Mouse (Mus musculus): ENCODE data around the gene Gm21312.
"Not testable (repeated sequence)": the region's sequence is repeated elsewhere in the genome, so short reads cannot be mapped to it uniquely, and the experiment has no call there.

Gm21312 gene

GRCm38 (mm10) chr10:104176724-104177123 lies at the start of gene Gm21312:
Gene Gm21312, plus strand, starts transcription at chr10:104177024.
- not testable (repeated sequence) for DNase-seq (ENCODE audit: low spot score in 2 of 2)

GRCm38 (mm10) chr10:104142687-104143086 lies 34.1 kb upstream of the Gm21312 start, which contains the start of gene Gm21293:
Gene Gm21293, plus strand, starts transcription at chr10:104142987.
- not testable (repeated sequence) for DNase-seq (ENCODE audit: low spot score in 2 of 2)

GRCm38 (mm10) chr10:104151197-104151596 lies 25.6 kb upstream of the Gm21312 start, which contains the start of gene Gm6763:
Gene Gm6763, plus strand, starts transcription at chr10:104151497.
- not testable (repeated sequence) for DNase-seq (ENCODE audit: low spot score in 2 of 2)

- not testable (repeated sequence) for DNase-seq (ENCODE audit: low spot score in 2 of 2)
Observed at GRCm38 (mm10) chr10:104159706-104160105, 17.1 kb upstream of the Gm21312 start, which contains the start of gene Gm8764. Gene Gm8764, plus strand, starts transcription at chr10:104160006.

- not testable (repeated sequence) for DNase-seq (ENCODE audit: low spot score in 2 of 2)
Observed at GRCm38 (mm10) chr10:104168215-104168614, 8.6 kb upstream of the Gm21312 start, which contains the start of gene Gm21304. Gene Gm21304, plus strand, starts transcription at chr10:104168515.

GRCm38 (mm10) chr10:104185233-104185632 lies 8.4 kb downstream of the Gm21312 start, which contains the start of gene Gm20765:
Gene Gm20765, plus strand, starts transcription at chr10:104185533.
- not testable (repeated sequence) for DNase-seq (ENCODE audit: low spot score in 2 of 2)

- not testable (repeated sequence) for DNase-seq (ENCODE audit: low spot score in 2 of 2)
Observed at GRCm38 (mm10) chr10:104193742-104194141, 16.9 kb downstream of the Gm21312 start, which contains the start of gene Gm4340. Gene Gm4340, plus strand, starts transcription at chr10:104194042.

- DNase-seq (ENCODE audit: low spot score in 2 of 2), result no peak
Observed at GRCm38 (mm10) chr10:104209655-104210054, 32.8 kb downstream of the Gm21312 start.

GRCm38 (mm10) chr10:104210268-104210990 lies 33.6 kb downstream of the Gm21312 start:
- no peak for DNase-seq (ENCODE audit: low spot score in 2 of 2)

- no peak for DNase-seq (ENCODE audit: low spot score in 2 of 2)
Observed at GRCm38 (mm10) chr10:104214527-104214926, 37.7 kb downstream of the Gm21312 start.

- no peak for DNase-seq (ENCODE audit: low spot score in 2 of 2)
Observed at GRCm38 (mm10) chr10:104220303-104221021, 43.6 kb downstream of the Gm21312 start.

Data from frontal cortex, postnatal 25 days (tissue).